Mouse (Mus musculus) olfactory bulb, adult 2 months (tissue): ENCODE data around the gene Gal. TPM values are rescaled to one million over a fixed set of nuclear protein-coding genes. Genes with fewer than 3 reads are reported as not detected.

Experiments used
- H3K27ac ChIP-seq: fragments of 200-500 bp; 2 replicates; pipeline ENCODE4 v1.5.1; 2012; ENCODE audit warnings: low read depth, low read length; ENCODE audit not compliant: insufficient read depth
- H3K4me1 ChIP-seq: fragments of 200-500 bp; 2 replicates; pipeline ENCODE4 v1.6.1; 2012; ENCODE audit warnings: low read length; ENCODE audit not compliant: control insufficient read depth, insufficient read depth
- H3K4me3 ChIP-seq: fragments of 200-500 bp; 2 replicates; pipeline ENCODE4 v1.5.1; 2012; ENCODE audit warnings: mild to moderate bottlenecking, low read depth, low read length, moderate library complexity; ENCODE audit not compliant: insufficient read depth
- CTCF ChIP-seq: fragments of 200-500 bp; IDR thresholded peaks from 2 replicates; pipeline ENCODE4 v1.5.1; 2012; ENCODE audit warnings: low read depth, mild to moderate bottlenecking, low read length, moderate library complexity; ENCODE audit not compliant: insufficient read depth
- POLR2A ChIP-seq: fragments of 200-500 bp; IDR thresholded peaks from 2 replicates; pipeline ENCODE4 v1.6.1; 2012; ENCODE audit warnings: mild to moderate bottlenecking, low read depth, low read length, moderate library complexity; ENCODE audit not compliant: insufficient read depth
- WGBS: fragments of 180-500 bp; shearing (Covaris S2); methylation state at CpG from one replicate; pipeline ENCODE4 v1.1.7; 2018; 5-methylcytosine and 5-hydroxymethylcytosine counted together
- polyA plus RNA-seq: library from polyadenylated mRNA; stranded (reverse); fragments of >200 nt; gene quantifications from 2 replicates; pipeline ENCODE4 v1.2.4, GENCODE M21; 2012; ENCODE audit warnings: low replicate concordance; ENCODE audit not compliant: missing spikeins, insufficient read depth, insufficient read length

Gal gene
- polyA plus RNA-seq, 1 experiment, result not detected

- no peaks in the 10 kb centered on the region for H3K4me1 ChIP-seq
- H3K27ac ChIP-seq, result no peak overlapping the region
- WGBS, result 90% methylated on average over 3 of the region's 3 CpGs
- H3K4me3 ChIP-seq, result no peak overlapping the region
- TF ChIP-seq CTCF (no peak), POLR2A (no peak)
These were observed 46.1 kb downstream of the Gal start for GRCm38 (mm10) chr19:3368276-3368675.

DNA sequence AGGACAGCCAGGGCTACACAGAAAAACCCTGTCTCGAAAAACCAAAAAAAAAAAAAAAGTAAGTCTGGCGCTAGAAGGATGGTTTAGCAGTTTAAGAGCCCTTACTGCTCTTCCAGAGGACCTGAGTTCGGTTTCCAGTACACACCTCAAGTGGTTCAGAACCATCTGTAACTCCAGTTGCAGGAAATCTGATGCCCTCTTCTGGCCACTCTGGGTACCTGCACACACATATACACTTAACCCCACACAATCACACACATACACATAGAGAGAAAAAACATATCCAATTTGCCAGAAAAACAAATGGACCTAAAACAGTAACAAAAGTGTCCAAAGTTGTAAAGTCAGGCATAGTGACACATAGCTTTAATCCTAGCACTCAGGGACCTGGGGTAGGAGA, 49.3 kb downstream of the Gal start:
- no peak overlapping the region for H3K4me3 ChIP-seq
- TF ChIP-seq POLR2A, result no peak
- no peak for TF ChIP-seq CTCF
- WGBS, result 91% methylated on average over 3 of the region's 3 CpGs
- H3K4me1 ChIP-seq, result no peaks in the 10 kb centered on the region
- no peak overlapping the region for H3K27ac ChIP-seq

DNA sequence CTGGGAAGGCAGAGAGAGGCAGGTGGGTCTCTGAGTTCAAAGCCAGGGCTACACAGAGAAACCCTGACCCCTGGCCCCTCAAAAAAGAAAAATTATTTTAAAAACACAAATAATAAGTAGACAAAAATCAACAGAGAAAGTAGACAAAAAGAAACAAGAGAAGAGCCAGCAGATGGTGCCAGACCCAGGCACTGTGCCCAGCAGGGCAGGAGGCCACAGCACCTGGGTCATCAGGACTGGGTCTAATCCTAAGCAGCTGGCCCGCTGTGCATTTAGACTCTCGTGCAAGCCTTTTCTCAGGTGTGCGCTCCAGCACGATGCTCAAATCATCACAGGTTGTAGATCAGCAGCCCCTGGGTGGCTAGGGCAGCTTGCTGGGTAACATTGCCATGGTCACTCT, 50.8 kb downstream of the Gal start:
- Histone ChIP-seq H3K4me1 (no peaks in the 10 kb centered on the region), H3K4me3 (no peak overlapping the region), H3K27ac (no peak overlapping the region)
- 84% methylated on average over 4 of the region's 4 CpGs for WGBS
- TF ChIP-seq POLR2A, result no peak
- TF ChIP-seq CTCF, result no peak

Other genes with a start within 250 kb of the Gal start
- gene Mrpl21, start 131.6 kb downstream of the Gal start, polyA plus RNA-seq, result not detected in 2 replicates
- not detected in 2 replicates for gene Ighmbp2, start 131.5 kb downstream of the Gal start, polyA plus RNA-seq
- gene Cpt1a, start 92.2 kb downstream of the Gal start, polyA plus RNA-seq, result not detected in 2 replicates
- not detected in 2 replicates for gene Tesmin, start 25.7 kb downstream of the Gal start, polyA plus RNA-seq
- gene Ppp6r3, start 161.2 kb upstream of the Gal start, polyA plus RNA-seq, result 165 TPM in 1 of 2 replicates, not detected in the other